Mouse (Mus musculus): Measurements from ENCODE around the gene Shc3.

Shc3 gene

DNA sequence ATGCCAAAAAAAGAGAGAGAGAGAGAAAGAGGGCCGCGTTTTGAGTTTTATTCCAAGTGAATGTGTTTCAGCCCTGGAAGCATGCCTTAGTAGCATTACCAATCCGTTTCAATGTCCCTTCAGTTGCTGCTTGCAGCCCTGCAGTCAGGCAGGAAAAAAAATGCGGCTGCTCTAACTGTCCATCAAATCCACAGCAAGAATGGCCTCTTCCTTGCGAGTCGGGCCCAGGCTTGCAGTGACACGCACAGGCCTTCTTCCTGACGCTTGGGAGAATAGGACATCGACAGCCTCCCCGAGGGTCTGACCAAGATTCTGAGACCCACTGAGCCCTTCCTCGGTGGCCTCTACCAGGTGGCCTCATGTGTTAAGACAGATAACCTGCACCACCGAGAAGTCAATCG, 718 bp downstream of the Shc3 start:
- no peak for DNase-seq (ENCODE audit: low spot score in 2 of 2)

DNA sequence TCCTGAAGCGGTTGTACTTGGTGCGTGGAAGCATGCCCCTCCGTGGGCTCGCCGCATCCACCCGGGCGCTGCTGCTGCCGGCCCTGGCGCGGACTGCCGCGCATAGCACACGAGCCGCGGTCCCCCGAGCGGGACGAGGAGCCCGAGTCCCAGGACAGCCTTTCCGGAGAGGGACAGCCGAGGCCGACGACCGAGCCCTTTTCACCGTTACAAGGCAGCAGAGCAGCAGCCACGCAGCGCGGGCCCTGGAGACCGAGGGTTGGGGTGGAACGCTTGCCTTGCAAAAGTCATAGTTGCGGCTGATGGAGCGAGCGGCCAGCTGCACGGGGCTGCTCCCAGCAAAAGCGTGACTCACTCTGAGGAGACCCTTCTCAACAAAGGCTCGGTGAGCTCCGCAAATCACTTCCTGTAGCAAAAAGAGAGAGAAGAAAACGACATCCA, 1.8 kb downstream of the Shc3 start:
- no peak for DNase-seq (ENCODE audit: low spot score in 2 of 2)

DNA sequence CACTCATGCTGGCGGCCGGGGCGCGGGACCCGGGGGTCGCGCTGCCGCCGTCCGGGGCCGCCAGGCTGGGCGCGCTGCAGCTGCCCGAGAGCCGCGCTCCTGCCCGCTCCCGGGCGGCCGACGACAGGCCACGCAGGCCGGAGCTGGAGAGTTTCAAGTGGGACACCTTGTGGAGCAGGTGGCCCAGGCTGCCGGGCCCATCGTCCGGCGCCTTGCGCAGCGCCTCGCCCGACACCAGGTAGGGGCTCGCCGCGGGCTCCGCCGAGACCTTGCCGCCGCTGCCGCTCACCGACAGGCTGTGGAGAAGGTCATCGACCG, 2.2 kb downstream of the Shc3 start:
- DNase-seq (ENCODE audit: low spot score in 2 of 2): no peak

DNA sequence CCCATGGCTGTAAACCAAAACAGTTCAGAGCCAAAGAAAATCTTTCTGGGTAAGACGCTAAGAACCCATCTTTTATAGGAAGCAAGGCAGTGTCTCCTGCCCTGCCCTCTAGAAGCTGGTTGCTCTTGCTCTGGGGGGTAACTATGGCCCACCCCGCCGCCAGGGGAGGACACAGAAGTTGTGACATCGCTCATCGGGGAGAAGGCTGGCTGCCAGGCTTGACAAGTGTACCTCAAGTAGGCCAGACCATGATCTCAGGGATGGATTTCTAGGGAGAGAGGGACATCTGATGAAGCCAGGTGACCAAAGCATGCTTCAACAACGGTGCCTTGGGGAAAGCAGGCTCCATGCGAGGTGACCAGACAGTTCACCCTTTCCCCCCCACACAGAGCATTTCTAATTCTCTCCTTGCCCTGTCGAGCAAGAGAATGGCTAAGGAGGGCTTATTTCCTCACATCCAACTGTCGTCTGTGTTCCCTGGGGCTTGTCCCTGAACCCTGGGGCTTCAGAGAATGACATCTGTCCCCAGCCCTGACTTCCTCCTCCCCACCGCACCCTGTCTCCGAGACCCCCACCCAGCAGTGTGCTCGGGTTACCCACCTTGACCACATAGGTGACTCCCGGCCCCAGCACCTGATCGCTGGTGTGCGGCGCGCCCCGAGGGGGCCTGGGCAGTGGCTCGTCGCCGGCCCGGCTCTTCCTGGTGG, 2.7 kb downstream of the Shc3 start:
- DNase-seq (ENCODE audit: low spot score in 2 of 2): no peak

DNA sequence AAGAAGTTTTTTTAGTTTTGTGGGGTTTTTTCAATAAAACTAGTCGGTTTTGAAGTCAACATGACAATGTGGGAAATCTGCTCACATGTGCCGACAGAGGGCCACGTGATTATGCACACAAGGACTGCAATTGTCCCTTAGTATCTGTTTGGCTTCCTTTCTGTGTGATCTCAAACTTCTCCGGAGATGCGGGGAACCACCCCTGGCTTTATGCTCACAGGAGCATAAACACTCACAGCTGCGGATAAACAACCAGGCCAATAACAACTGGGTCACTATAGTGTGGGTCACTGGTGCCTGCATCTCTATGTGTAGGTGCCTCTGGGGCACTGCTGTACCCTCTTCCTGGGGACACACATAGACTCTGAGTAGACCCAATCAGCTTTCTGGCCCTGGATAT, 4.5 kb downstream of the Shc3 start:
- no peak for DNase-seq (ENCODE audit: low spot score in 2 of 2)

DNA sequence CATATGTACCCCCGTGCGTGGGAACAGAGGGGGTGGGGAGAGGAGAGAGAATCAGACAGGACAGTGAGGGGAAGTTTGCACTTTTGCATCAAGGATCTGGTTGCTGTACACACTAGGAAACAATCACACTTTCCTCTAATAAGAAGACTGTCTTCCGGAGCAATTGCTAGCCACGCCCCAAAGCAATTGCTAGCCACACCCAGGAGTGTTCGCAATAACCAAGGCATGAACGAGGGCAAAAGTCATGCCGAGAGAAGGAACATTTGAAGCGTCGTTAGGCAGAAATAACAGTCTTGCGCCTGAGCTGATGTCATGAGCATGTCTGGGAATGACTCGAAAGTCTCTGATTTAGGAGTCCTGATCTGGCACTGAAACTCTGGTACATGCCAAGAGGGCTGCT, 15.9 kb downstream of the Shc3 start:
- no peak for DNase-seq (ENCODE audit: low spot score in 2 of 2)

DNA sequence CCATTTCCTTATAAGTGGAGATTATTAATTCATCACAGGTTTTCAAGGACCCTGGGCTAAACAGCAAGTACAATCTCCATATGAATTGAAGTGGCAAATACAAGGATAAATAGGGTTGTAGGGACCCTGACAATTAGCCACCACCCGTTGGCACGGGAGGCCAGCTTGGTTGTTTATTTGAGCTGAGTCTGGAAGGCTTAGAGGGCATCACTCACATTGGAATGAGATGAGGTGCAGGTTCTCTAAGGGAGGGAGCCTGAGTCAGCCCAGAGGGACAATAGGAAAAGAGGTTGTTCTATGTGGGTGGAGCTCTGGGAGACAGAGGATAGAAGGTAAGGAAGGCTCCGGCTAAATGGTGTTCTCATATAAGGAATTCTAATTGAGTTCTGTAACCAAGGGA, 17.0 kb downstream of the Shc3 start:
- DNase-seq (ENCODE audit: low spot score in 2 of 2): no peak

DNA sequence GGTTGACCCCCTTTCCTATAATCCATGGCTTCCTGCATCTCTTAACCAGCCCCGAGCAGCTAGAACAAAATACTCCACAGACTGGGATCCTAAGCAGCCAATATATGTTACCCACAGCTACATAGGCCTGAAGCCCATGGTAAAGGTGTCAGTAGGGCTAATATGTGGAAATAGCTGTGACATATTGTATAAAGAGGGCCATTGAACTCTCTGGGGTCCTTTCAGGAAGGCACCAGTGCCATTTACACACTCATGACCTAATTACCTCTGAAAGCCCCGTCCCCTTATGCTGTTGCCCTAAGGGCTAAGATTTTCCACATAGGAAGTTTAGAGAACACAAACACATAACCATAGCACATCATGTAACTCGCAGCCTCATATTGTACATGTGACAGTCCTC, 17.4 kb downstream of the Shc3 start:
- DNase-seq (ENCODE audit: low spot score in 2 of 2): no peak

DNA sequence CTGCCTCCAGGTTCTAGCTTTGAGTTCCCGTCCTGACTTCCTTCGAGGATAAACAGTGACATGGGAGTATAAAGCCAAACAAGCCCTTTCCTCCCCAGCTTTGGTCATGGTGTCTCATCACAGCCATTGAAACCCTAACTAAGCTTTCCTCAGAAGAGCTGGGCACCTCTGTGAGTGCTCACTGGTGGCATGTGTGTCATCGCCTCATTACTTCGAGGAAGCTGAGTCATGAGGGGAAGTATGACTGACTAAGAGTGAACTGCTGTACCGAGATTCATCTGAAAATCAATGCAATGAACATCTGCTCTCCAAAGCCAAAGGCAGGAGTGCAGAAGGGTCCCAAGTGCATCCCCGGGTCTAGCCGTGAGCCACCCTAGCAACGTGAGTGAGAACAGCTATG, 29.4 kb downstream of the Shc3 start:
- DNase-seq (ENCODE audit: low spot score in 2 of 2): peak in 1 of 2 experiments; percentile 12

DNA sequence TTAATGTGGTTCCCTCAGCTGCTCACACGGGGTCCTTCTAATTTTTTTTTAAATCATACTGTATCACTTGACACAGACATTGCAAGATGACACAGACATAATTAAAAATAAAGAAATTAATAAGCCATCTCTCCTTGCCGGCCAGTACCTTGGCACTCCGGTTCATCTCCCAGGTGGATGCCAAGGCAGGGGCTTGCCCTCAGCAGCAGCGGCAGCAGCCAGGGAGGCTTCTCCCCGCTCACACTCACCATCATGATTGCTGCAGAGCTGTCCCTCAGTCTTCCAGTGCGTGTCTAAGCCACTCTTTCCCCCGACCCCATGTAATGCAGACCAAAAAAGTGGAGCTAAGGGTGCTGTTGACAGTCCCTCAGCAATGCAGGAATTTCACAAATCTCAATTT, 33.9 kb downstream of the Shc3 start:
- DNase-seq (ENCODE audit: low spot score in 2 of 2): peak in 1 of 2 experiments; percentile 54

DNA sequence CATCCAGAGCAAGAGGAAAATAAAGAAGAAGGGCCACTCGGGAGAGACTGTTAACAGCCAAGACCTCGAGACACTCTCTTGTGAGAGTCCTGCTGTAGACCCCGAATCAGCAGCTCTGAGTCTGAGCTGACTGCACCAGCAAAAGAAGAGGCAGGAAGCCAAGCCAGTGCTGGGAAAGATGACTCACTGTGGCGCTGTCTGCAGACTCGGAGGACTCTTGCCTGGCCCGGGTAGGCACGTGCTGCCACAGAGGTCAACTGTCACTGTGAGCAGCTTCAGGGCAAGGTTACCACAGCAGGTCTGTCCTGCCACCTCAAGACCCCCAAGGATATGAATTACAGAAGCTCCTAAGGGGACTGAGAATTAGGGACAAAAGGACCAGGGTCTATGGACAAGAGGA, 42.7 kb downstream of the Shc3 start:
- DNase-seq (ENCODE audit: low spot score in 2 of 2): no peak

DNA sequence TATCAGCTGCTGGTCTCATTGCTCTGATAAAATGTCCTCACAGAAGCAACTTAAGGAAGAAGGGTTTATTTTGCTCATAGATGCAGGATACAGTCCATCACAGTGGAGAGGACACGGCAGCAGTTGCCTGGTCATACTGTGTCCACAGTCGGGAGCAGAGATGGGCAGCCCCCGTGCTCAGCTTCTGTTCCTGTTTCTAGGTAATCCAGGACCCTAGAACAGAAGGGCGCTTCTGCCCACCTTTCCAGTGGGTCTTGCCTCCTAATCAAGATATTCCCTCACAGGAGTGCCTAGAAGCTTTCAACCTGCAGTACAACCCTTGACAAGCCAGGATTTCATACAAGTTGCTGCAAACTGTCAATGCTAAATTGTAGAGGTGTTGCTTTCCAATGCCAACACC, 44.9 kb downstream of the Shc3 start:
- DNase-seq (ENCODE audit: low spot score in 2 of 2): no peak

DNA sequence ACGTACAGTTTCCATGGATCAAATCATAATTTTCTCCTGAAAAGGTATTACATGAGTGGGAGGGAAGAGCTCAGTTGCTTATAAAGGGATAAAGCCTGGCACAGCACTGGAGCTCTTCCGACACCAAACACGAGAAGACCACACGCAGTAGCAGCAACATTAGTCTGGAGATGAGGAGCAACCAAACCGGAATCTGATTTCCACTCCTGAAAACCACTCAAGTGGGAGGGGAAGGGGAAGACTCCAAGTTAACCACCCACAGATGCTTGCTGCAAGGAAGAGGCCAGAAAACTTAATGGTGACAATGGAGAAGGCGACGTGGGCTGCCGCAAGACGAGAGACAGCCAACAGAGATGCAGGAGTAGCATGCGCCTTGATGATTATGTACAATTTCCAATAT, 45.9 kb downstream of the Shc3 start:
- DNase-seq (ENCODE audit: low spot score in 2 of 2): no peak

DNA sequence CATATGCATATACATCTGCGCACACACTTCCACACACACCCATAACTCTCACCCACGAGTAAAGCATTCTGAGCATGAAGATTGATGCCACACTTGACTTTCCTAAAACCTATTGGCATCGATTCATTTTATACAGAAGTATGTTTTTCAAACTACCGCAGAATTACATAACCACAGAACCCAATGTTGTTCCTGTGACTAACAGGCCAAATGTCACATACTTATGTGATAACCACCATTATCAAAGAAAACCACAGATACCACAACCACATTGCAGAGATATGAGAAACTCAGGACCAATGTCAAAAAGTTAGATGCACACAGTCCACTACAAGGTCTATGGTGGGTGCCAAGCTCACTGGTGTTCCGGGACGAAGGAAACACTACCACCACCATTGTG, 50.3 kb downstream of the Shc3 start:
- no peak for DNase-seq (ENCODE audit: low spot score in 2 of 2)

DNA sequence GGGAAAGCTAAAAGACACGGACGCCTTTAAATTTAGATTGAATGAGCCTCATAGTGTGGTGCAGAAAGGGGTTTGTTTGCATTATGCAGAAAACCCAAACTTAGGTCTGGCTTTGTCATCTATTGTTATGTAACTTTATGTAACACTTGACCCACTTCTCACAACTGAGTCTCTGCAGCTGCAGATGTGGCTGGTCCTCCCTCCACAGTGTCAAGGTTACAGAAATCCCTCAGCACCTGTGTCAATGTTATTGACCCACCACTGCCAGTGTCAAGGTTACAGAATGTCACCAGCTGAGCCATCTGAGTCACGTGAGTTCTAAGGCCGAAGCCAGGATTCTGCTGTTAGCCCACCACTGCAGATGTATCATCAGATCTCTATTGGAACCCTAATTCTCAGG, 51.3 kb downstream of the Shc3 start:
- DNase-seq (ENCODE audit: low spot score in 2 of 2): no peak

DNA sequence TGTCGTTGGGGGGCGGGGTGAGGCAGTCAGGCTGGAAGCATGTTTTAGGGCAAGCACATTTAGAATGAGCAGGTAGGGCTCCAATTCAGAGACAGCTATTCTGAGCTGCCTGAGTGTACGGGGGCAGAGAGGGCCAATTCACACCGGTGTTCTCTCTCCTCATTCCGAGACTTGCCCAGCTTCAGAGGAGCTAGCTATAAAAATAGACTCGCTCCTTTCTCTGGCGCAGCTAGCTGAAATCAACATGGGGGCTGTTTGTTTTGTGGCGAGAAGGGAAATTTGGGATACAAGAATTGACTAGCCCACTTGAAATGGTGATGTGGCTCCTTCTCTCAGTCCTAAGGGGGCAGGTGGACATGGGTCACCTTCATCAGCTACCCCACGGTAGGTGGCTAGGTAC, 60.4 kb downstream of the Shc3 start:
- no peak for DNase-seq (ENCODE audit: low spot score in 2 of 2)

DNA sequence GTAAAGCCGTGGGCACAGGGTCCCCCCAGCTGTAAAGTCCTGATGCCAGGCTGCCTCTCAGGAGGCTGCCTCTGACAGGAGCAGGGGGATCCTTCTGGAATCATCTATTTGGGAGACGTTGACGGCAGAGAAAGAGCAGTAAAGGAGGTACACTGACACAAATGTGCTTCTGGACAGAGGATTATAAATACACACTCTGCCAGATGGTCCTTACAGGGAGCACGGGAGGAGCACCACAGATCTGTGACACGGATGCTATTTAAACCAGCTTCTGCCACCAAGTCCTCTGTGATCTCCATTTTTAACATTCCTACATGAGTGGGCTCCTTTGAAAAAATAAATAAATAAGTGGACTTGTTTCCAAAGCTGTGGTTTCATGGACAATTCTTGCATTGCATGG, 63.5 kb downstream of the Shc3 start:
- DNase-seq (ENCODE audit: low spot score in 2 of 2): no peak

DNA sequence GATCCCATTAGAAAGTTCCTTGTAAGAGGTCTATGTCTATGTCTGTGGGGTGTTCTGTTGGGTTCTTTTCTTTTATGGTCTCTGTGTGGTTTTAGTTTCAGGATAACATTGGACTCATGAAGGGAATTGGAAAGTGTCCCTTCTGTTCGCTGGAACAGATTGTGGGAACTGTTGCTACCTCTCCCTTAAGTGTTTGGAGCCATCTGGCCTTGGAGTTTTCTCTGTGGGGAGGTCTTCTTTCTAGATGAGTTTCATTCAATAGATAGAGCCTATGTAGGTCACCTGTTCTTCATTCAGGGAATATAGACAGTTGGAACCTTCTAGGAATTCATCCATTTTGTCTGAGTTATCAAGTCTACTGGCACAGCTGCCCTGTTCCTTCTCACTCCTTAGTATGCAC, 69.5 kb downstream of the Shc3 start:
- DNase-seq (ENCODE audit: low spot score in 2 of 2): no peak

DNA sequence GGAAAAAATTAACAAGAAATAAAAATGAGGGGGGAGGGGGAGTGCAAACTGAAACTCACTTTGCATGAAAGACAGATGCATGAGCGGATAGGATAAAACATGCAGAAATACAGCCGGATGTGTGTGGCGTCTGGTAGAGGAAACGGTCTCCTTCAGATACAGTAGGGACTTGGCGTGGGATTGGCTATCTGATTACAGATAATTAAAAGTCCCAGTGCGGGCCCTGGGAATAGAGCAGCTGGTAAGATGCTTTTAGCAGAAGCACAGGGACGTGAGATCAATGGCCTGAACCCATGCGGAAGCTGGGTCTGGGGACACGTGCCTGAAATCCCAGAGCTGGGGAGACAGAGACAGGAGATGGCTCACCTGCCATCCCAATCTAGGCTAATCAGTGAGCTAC, 75.5 kb downstream of the Shc3 start:
- DNase-seq (ENCODE audit: low spot score in 2 of 2): no peak

DNA sequence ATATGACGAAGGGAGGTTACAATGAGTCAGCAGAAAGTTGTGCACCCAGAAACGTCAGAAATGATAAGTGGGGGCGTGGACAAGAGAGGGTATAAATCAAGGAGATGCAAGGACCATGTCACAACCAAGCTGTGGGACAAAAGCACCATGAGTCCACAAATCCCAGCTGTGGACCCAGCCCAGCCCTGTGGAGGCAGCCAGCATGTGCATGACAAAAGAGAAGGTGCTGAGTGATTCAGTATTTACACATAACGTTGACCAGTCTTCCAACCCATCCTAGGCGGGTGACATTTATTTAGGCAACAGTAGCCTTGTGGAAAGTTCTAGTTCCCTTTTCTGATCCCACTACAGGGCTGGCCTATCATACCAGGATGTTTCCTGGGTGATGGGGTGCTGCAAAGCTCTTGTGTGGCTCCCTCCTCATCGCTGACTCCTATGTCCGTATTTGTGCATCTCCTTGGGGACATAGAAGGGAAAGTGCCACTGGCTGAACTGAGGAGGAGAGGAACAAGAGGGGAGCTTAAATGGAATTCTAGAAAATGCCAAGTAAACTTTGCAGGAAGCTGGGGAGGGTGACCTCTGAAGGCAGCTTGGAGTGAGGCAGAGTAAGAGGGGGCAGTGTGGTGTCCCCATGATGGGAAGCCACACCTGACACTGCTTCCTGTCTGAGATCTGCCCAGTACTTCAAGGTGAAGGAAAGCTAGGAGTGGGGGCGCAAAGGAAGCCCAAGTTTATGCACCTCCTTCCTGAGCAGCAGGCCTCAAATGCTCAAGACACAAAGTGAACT, 77.4 kb downstream of the Shc3 start:
- no peak for DNase-seq (ENCODE audit: low spot score in 2 of 2)

DNA sequence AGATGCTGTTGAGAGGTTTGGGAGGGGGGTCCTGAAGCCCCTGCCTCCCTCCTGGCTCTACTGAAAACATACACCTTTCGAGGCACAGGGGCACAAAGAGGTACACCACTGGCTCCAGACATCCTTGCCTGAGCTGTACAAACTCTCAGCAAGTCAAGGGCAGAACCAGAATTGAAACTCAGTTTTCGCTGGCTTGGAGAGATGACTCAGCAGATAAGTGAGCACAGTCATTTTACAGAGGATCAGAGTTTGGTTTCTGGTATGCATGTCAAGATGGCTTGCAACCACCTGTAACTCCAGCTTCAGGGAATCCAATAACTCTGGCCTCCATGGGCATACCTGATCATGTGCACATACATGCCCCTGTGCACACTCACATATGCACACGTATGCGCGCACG, 79.0 kb downstream of the Shc3 start:
- no peak for DNase-seq (ENCODE audit: low spot score in 2 of 2)

DNA sequence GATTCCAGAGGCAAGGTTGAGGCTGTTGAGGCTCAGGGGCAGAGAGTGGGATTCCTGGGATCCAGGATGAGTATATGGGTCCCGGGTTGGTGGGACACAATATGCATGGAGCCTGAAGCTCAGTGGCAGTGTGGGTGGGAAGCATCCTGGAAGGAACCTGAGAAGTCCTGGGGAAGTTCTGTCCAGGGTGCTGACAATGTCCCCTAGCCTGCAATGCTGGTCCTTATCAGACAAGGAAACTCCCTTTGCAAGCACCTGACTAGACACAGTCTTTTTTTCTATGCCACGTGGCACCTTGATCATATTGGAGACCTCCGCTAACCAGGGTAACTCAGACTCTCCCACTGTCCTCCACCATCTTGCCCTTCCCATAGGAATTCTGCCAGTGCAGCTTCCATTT, 80.3 kb downstream of the Shc3 start:
- peak in 1 of 2 experiments; percentile 41 for DNase-seq (ENCODE audit: low spot score in 2 of 2)

DNA sequence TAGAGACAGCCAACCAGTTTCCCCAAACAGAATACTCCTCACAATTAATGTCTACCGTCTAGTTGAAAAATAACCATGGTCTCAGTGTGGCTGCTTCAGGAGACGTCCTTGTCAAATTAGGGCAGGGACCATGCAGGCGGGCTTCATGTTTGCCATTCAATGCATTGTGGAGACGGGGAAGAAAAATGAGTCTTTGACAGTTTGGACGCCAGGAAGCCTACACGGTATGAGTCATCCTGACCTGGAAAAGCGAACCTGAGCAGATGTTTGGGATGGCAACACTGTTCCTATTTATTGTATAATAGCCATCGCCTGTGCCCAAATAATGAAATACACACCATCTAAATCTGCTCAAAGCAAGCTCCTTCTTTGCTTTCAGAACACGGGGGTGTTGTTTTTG, 83.9 kb downstream of the Shc3 start:
- peak in 1 of 2 experiments; percentile 41 for DNase-seq (ENCODE audit: low spot score in 2 of 2)

DNA sequence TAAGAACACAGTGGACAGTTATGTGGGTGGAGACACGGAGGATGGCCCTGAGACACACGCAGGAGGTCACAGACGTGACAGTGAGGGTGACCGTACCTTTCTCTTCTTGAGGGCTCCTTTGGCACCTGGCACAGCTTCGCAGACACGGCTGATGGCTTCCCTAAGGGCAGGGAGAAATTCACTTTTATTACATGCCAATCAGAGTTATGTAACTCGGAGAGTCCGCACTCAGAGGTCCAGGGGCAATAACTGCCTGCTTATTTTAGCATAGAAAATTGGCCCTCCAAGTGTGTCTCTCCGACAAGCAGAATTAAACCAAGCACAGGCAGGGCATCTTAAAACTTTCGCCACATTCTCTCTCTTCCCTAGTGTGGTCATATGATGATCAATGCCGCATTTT, 86.4 kb downstream of the Shc3 start:
- peak in 1 of 2 experiments; percentile 28 for DNase-seq (ENCODE audit: low spot score in 2 of 2)
